Mouse (Mus musculus) embryo, embryonic 11 days (tissue): Measurements from ENCODE around the gene Ptges3l.
"Not testable (repeated sequence)": the region's sequence is repeated elsewhere in the genome, so short reads cannot be mapped to it uniquely, and the experiment has no call there.

Experiments
- DNase-seq: peaks from one replicate; pipeline ENCODE4 v3.0.0-alpha.2; 2015

Gene Ptges3l

DNA sequence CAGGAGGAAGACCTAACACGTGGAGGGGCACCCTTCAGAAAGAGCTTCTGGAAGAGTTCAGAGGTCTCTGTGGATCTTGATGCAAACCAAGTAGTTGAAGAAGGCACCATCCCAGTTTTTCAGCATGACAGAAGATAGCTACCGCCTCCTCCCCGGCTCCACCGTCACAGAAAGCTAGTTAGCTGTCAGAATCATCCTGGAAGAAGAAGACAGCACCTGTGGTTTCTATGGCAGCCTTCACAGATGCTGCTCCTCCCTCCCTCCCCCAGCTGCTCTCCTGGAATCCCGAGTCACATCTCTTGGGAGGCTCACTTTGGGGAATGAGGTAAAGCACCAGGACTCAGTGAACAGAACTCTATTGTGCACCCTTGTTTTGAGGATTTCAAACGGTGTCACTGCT, 6.1 kb downstream of the Ptges3l start:
- DNase-seq: no peak

DNA sequence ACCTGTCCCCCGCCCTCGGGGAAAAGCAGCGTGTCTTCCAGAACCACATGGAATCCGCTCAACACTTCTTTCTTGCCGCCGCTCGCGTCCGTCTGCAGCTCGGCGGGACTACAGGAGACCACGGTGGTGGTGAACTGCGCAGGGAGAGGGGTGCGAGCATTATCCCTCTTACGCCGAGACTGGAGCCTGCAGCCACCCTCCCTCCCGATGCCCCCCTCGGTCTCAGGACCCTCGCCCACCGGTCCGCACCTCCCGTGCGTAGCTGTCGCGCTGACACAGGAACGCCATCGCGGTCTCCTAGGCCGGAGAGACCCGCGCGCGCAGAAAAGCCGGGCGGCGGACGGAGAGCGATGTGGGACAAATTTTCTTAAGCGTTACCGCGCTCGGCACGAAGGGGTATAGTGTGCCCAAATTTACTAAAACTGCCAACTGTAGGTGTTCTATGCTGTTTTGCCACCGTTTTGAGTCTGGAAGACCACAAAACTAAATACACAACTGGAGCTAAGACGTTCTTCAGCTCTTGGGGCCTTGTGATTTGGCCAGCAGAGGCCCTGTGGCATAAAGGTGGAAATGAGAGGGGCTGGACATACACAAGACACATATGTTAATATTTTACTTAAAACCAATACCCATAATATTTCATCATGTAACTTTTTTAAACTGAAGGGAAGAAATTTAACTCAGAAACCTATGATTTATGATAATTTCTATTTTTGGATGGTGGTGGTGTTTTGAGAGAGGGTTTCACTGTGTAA, 7.9 kb downstream of the Ptges3l start, which contains the start of gene Aarsd1:
Gene Aarsd1 (minus strand): TSS at position 515 of the 755 bp plus-strand sequence.
- DNase-seq: peak; percentile 91

DNA sequence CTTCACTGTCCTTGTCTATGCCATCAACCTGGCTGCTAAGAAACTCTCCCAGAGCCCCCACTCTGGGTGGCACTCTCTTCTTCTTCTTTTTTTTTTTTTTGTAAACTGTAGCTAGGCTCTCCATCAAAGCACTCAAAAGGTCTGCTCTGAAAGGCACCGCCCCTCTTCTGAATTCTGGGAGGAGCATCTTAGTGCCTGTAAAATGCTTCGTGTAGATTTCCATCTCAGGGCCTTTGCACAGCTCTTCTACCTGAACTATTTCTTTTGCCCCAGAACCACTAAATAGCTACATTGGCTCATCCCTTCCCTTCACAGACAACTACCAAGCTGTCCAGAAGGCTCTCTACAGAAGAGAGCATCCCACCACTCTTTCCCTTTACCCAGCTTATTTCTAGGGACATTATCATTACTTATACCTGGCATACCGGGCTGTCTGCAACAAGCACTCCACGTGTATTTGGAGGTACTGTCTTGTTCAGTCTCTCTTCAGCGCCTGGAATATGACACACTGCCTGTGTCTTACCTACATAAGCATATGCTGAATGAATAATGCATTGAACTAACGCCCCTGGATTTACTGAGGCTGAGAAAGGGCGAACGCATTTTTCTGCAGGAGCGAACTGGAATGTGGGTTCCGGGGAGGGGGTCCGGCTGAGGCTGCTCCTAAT, 8.6 kb downstream of the Ptges3l start:
- peak; percentile 37 for DNase-seq

DNA sequence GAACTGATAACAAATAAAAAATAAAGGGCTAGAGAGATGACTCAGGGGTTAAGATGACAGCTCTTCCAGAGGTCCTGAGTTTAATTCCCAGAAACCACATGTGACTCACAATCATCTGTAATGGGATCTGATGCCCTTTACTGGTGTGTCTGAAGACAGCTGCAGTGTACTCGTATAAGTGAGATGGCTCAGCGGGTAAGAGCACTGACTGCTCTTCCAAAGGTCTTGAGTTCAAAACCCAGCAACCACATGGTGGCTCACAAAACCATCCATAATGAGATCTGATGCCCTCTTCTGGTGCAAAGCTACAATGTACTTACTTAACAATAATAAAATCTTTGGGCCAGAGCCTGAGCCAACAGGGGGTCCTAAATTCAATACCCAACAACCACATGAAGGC, 9.8 kb downstream of the Ptges3l start:
- no peak for DNase-seq

DNA sequence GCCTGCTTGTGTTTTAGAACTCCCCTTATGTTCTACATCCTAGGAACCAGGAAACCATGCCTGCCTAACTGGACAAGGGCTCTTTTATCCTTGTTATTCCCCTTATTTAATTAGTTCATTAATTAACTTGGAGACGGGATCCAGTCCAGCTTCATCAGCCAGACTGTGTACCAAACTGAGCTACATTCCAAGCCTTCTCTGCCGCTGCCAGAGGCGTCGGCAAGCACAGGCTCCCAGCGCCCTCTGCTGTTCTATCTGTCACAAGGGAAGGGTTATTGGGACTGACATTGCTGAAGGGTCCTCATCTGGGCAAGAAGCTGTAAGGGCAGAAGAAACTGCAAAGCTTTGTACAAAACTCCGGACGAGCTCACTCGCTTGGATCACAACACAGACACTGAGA, 30.0 kb downstream of the Ptges3l start:
- peak; percentile 88 for DNase-seq

DNA sequence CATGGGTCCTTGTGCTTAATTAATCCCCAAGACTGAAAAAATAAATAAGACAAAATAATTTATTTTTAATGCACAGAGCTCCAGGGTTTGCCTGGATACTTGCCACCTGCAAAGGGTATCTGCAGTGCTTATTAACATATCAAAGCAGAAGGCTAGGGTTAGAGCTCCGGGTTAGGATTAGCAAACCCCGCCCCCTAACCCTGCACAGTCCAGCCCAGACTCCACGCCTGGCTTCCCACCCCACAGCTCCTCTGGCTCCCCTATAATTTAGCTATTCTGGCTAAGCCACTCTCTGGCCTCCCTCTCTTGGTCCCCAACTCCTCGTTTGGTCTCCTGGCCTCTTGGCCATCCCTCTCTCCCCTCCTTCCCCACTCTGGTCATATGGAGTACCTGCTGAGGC, 43.3 kb downstream of the Ptges3l start:
- DNase-seq: peak; percentile 19

DNA sequence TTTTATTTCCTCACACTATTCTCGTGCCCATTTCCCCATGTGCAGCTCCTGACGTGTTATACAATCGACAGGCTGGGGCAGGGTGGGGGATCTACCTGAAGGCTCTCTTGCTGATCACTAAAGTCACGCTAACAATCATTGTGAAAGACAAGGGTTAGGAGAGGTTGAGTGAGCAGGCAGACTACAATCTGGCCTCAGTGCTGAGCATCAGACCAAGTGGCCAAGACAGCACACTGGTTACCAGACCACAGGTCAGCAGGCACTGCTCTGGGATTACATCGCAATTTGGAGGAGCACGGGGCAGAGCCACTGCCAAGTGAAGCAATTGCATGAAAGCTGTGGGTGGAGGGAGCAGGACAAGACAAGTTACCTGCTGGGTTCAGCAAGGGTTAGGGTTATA, 46.2 kb downstream of the Ptges3l start:
- no peak for DNase-seq

DNA sequence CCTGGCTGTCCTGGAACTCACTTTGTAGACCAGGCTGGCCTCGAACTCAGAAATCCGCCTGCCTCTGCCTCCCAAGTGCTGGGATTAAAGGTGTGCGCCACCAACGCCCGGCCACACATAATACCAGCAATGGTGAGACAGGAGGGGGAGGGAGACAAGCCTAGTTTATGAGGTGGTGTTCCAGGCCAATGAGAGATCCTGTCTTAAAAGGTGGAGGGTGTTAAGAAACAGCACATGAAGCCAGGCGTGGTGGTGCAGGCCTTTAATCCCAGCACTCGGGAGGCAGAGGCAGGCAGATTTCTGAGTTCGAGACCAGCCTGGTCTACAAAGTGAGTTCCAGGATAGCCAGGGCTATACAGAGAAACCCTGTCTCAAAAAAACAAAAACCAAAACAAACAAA, 46.9 kb downstream of the Ptges3l start:
- not testable (repeated sequence) for DNase-seq

DNA sequence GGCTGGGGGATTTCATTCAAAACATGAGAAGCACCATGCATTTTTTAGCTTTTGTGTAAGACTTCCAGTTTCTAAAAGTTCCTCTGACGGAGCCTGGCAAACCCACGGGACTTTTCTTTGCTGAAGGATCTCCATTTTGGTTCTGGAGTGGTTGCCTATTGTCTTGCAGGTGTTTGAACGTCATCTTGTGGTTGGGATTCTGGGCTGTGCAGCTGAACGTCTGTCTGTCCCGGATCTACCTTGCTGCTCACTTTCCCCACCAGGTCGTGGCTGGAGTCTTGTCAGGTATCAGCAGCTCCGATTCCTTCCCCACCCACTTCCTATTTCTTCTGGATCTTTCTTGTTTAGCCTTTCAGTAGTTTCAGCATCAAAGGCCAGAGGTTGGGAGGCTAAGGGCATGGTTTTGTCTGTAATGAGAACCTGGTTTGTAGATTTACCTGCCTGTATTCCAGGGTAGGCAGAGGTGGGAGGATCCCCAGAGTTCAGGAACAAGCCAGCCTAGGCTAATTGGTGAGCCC, 50.7 kb downstream of the Ptges3l start:
- DNase-seq: no peak

DNA sequence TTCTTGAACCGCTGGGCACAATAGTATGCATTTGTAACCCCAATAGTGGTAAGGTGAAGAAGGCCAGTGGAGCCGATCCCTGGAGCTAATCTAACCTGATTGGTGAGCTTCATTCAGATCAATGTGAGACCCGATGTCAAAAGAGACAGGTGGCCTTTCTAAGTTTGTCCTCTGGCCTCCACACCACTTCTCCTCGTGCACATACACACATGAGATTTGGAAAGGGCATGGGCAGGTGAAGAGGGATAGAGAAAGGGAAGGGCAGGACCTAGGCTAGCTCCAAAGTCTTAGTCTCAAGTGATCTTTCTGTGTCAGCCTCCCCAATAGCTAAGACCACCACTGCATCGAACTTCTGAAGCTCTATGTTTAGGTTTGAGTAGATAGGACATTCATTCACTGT, 55.0 kb downstream of the Ptges3l start:
- DNase-seq: no peak
